Mouse (Mus musculus): ENCODE data around the gene Iqsec3. TPM values are rescaled to one million over a fixed set of nuclear protein-coding genes. Genes with fewer than 3 reads are reported as not detected.
"Not testable (repeated sequence)": the region's sequence is repeated elsewhere in the genome, so short reads cannot be mapped to it uniquely, and the experiment has no call there.

Iqsec3 gene
- polyA plus RNA-seq, 1 experiment from 2014 or later: 0.03 TPM

GRCm38 (mm10) chr6:121385397-121385796, 88.1 kb downstream of the Iqsec3 start:
- Histone ChIP-seq H3K27me3 (replicated peaks; ENCODE audit: control insufficient read depth, insufficient read depth, low read length) (peaks cover 2% of the 10 kb centered on the region; the same call in 1 of the 2 replicates), H3K9ac (ENCODE audit: low read depth, low read length) (no peak overlapping the region), H3K27ac (ENCODE audit: low read depth, low read length) (no peak overlapping the region), H3K36me3 (ENCODE audit: control insufficient read depth, insufficient read depth, low read length) (no peaks in the 10 kb centered on the region), H3K4me1 (replicated peaks; ENCODE audit: control insufficient read depth, insufficient read depth, low read length) (no peaks in the 10 kb centered on the region), H3K4me3 (ENCODE audit: low read depth, low read length) (no peak overlapping the region), H3K9me3 (ENCODE audit: control insufficient read depth, low read length) (no peaks in the 10 kb centered on the region), H3K4me2 (no peak overlapping the region)
- 88% methylated on average over 3 of the region's 3 CpGs for WGBS
- DNase-seq (ENCODE audit: low spot score) (no peak), ATAC-seq (replicated peaks; ENCODE audit: low FRiP score) (no peak)

GRCm38 (mm10) chr6:121382071-121382470, 91.4 kb downstream of the Iqsec3 start:
- Histone ChIP-seq H3K9ac (ENCODE audit: low read depth, low read length) (no peak overlapping the region), H3K4me3 (ENCODE audit: low read depth, low read length) (no peak overlapping the region), H3K9me3 (ENCODE audit: control insufficient read depth, low read length) (no peaks in the 10 kb centered on the region), H3K27ac (ENCODE audit: low read depth, low read length) (no peak overlapping the region), H3K4me1 (replicated peaks; ENCODE audit: control insufficient read depth, insufficient read depth, low read length) (no peaks in the 10 kb centered on the region), H3K4me2 (no peak overlapping the region), H3K27me3 (replicated peaks; ENCODE audit: control insufficient read depth, insufficient read depth, low read length) (peaks cover 2% of the 10 kb centered on the region), H3K36me3 (ENCODE audit: control insufficient read depth, insufficient read depth, low read length) (no peaks in the 10 kb centered on the region)
- 60% methylated on average over 10 of the region's 10 CpGs for WGBS
- DNase-seq (ENCODE audit: low spot score) (no peak), ATAC-seq (replicated peaks; ENCODE audit: low FRiP score) (no peak)

DNA sequence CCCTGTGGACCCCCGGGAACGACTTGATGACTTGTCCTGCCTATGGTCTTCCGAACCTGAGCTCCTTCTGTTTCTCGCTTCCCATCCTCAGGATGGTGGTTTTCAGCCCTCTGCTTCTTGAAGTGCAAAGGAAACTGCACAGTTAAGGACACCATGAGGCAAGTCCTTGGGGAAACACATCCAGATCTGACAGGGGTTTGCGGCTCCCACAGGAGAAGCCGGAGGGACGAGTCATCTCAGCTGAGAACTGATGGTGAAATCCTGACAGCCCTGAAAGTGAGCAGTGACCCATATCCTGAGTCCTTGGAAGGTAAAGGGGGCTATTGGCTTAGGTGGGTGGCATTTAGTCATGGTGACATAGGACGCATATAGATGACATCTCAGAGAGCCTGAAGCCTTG, 92.9 kb downstream of the Iqsec3 start:
- Histone ChIP-seq H3K27me3 (replicated peaks; ENCODE audit: control insufficient read depth, insufficient read depth, low read length) (peaks cover 2% of the 10 kb centered on the region), H3K4me3 (ENCODE audit: low read depth, low read length) (no peak overlapping the region), H3K27ac (ENCODE audit: low read depth, low read length) (no peak overlapping the region), H3K9ac (ENCODE audit: low read depth, low read length) (no peak overlapping the region), H3K36me3 (ENCODE audit: control insufficient read depth, insufficient read depth, low read length) (no peaks in the 10 kb centered on the region), H3K4me1 (replicated peaks; ENCODE audit: control insufficient read depth, insufficient read depth, low read length) (no peaks in the 10 kb centered on the region), H3K9me3 (ENCODE audit: control insufficient read depth, low read length) (no peaks in the 10 kb centered on the region), H3K4me2 (no peak overlapping the region)
- no peak for DNase-seq (ENCODE audit: low spot score)
- WGBS: 79% methylated on average over 8 of the region's 8 CpGs
- ATAC-seq (replicated peaks; ENCODE audit: low FRiP score): no peak

DNA sequence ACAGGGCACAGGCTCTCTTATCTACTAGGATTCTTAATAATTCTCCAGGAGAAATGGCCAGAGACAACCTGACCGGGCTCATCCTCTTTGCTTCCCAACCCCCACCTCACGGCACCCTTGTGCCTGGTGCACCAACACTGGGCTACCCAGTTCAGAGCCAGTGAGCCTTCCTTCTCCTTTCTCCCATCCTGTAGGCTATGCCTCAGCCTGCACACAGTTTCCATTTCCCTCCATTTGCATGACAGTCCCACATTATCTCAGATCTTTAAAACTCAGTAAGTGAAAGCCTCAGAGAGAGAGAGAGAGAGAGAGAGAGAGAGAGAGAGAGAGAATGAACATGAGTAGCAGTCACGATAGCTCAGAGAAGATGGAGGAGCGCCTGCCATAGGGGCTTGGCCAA, 95.2 kb downstream of the Iqsec3 start:
- Histone ChIP-seq H3K9ac (ENCODE audit: low read depth, low read length) (no peak overlapping the region), H3K27me3 (replicated peaks; ENCODE audit: control insufficient read depth, insufficient read depth, low read length) (peaks cover 2% of the 10 kb centered on the region), H3K4me3 (ENCODE audit: low read depth, low read length) (no peak overlapping the region), H3K4me2 (no peak overlapping the region), H3K4me1 (replicated peaks; ENCODE audit: control insufficient read depth, insufficient read depth, low read length) (no peaks in the 10 kb centered on the region), H3K36me3 (ENCODE audit: control insufficient read depth, insufficient read depth, low read length) (no peaks in the 10 kb centered on the region), H3K27ac (ENCODE audit: low read depth, low read length) (no peak overlapping the region), H3K9me3 (ENCODE audit: control insufficient read depth, low read length) (no peaks in the 10 kb centered on the region)
- WGBS: 46% methylated on average over 4 of the region's 4 CpGs
- ATAC-seq (replicated peaks; ENCODE audit: low FRiP score): no peak
- no peak for DNase-seq (ENCODE audit: low spot score)

GRCm38 (mm10) chr6:121376159-121376558, 97.3 kb downstream of the Iqsec3 start:
- no peaks in the 10 kb centered on the region for H3K9me3 ChIP-seq (ENCODE audit: control insufficient read depth, low read length)
- 56% methylated on average over 12 of the region's 12 CpGs for WGBS
- H3K27me3 ChIP-seq (replicated peaks; ENCODE audit: control insufficient read depth, insufficient read depth, low read length): no peaks in the 10 kb centered on the region; the same call in 1 of the 2 replicates
- no peaks in the 10 kb centered on the region for H3K36me3 ChIP-seq (ENCODE audit: control insufficient read depth, insufficient read depth, low read length)
- ATAC-seq (replicated peaks; ENCODE audit: low FRiP score) (no peak; the same call in 1 of the 2 replicates), DNase-seq (ENCODE audit: low spot score) (no peak)
- H3K9ac ChIP-seq (ENCODE audit: low read depth, low read length): no peak overlapping the region
- no peak overlapping the region for H3K27ac ChIP-seq (ENCODE audit: low read depth, low read length)
- H3K4me1 ChIP-seq (replicated peaks; ENCODE audit: control insufficient read depth, insufficient read depth, low read length): no peaks in the 10 kb centered on the region
- H3K4me3 ChIP-seq (ENCODE audit: low read depth, low read length): no peak overlapping the region
- H3K4me2 ChIP-seq: no peak overlapping the region

DNA sequence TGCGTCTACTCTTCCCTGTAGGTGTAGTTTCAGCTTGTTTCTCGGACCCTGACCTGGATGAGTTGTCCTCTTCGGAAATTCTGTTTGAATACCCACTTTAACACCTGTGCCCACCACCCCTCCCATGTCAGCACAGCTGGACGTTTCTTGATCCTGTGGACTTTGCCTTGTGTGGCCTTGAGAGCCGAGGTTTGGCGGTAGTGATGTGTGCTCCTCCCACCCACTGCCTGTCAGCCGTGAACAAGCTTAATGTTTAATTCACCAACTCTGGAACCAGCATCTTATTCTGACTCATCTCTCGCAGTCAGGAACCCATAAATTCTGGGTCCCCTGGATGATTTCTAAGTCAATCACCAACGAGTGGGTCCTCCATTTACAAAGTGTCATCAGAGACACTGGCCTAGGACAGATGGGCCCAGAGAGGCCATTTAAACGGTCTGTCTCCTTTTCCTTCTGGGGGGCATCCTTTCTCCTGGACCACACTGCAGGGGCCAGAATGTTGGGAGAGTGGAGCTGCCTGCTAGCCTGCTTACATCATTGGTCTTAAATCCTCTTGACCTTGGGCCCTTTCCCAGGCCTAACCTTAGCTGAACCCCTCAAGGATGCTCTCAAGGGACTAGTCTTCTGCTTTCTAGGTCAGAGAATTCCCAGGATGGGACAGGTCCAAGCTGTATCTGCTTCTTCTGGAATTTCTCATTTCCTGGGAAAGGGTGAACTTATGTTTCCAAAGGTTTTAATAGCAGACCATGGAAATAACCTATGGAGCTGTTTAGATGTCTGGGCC, 102.1 kb downstream of the Iqsec3 start:
- ATAC-seq (replicated peaks; ENCODE audit: low FRiP score) (no peak), DNase-seq (ENCODE audit: low spot score) (no peak)
- no peak overlapping the region for H3K4me3 ChIP-seq (ENCODE audit: low read depth, low read length)
- no peak overlapping the region for H3K9ac ChIP-seq (ENCODE audit: low read depth, low read length)
- no peaks in the 10 kb centered on the region for H3K36me3 ChIP-seq (ENCODE audit: control insufficient read depth, insufficient read depth, low read length)
- H3K4me1 ChIP-seq (replicated peaks; ENCODE audit: control insufficient read depth, insufficient read depth, low read length): no peaks in the 10 kb centered on the region
- no peak overlapping the region for H3K4me2 ChIP-seq
- no peaks in the 10 kb centered on the region for H3K27me3 ChIP-seq (replicated peaks; ENCODE audit: control insufficient read depth, insufficient read depth, low read length)
- H3K9me3 ChIP-seq (ENCODE audit: control insufficient read depth, low read length): no peaks in the 10 kb centered on the region
- no peak overlapping the region for H3K27ac ChIP-seq (ENCODE audit: low read depth, low read length)
- WGBS: 69% methylated on average over 10 of the region's 10 CpGs

DNA sequence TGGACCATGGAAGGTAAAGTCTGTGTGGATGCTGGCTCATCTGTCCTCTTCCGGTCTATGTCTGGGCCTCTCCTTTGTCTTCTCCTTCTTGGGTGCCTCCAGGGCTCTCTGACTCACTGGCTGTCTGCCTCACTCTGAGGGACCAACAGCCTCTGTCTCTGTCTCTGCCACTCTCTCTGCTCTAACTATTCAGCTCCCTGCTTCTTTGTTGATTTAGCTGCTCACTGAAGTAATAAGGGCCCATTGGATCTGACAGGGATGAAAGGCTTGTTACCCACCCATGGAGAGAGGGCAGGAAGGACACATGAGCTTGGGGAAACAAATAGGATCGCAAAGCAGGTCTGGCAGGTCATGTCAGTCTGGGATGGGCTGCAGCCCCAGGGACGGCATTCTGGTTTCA, 106.4 kb downstream of the Iqsec3 start:
- Histone ChIP-seq H3K4me3 (ENCODE audit: low read depth, low read length) (no peak overlapping the region), H3K27ac (ENCODE audit: low read depth, low read length) (no peak overlapping the region), H3K9ac (ENCODE audit: low read depth, low read length) (no peak overlapping the region), H3K4me2 (no peak overlapping the region), H3K36me3 (ENCODE audit: control insufficient read depth, insufficient read depth, low read length) (no peaks in the 10 kb centered on the region), H3K4me1 (replicated peaks; ENCODE audit: control insufficient read depth, insufficient read depth, low read length) (no peaks in the 10 kb centered on the region), H3K9me3 (ENCODE audit: control insufficient read depth, low read length) (no peaks in the 10 kb centered on the region), H3K27me3 (replicated peaks; ENCODE audit: control insufficient read depth, insufficient read depth, low read length) (no peaks in the 10 kb centered on the region)
- WGBS: 58% methylated on average over 3 of the region's 3 CpGs
- ATAC-seq (replicated peaks; ENCODE audit: low FRiP score): no peak
- no peak for DNase-seq (ENCODE audit: low spot score)

DNA sequence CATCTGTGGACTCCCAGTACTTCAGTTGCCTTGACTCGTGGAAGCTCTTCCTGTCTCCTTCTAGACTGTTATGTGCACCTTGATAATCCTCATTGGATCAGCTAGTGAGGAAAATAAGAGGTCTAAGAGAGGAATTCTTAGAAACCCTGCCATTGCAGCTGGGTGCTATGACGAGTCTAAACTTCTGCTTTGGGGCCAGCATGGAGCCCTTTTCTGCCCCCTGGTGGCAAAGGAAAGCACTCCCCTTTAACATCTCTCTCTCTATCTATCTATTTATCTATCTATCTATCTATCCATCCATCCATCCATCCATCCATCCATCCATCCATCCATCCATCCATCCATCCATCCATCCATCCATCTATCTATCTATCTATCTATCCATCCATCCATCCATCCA, 106.9 kb downstream of the Iqsec3 start:
- H3K27ac ChIP-seq (ENCODE audit: low read depth, low read length); H3K9ac ChIP-seq (ENCODE audit: low read depth, low read length); H3K4me2 ChIP-seq; H3K27me3 ChIP-seq (replicated peaks; ENCODE audit: control insufficient read depth, insufficient read depth, low read length); DNase-seq (ENCODE audit: low spot score); H3K9me3 ChIP-seq (ENCODE audit: control insufficient read depth, low read length); H3K4me3 ChIP-seq (ENCODE audit: low read depth, low read length); ATAC-seq (replicated peaks; ENCODE audit: low FRiP score); H3K4me1 ChIP-seq (replicated peaks; ENCODE audit: control insufficient read depth, insufficient read depth, low read length); H3K36me3 ChIP-seq (ENCODE audit: control insufficient read depth, insufficient read depth, low read length): not testable (repeated sequence)
- 9% methylated on average over 2 of the region's 2 CpGs for WGBS

DNA sequence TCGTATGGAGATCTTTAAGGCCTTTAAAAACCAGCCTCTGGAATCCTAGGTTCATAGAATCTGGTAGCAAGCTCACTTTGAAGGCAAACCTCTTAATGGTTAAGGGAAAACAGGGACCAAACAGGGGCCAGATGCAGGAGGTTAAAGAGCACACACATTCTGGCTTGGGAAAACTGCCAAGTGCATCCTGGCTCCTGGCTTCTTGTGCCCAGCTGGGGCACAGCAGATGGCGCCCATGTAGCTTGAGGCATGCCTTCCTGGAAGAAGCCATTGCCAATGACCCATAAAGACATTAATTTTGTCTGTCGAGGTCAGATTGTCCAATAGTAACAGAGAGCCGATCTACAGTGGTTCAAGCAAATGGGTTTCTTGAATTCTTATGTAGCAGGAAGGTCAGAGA, 109.5 kb downstream of the Iqsec3 start:
- no peaks in the 10 kb centered on the region for H3K27me3 ChIP-seq (replicated peaks; ENCODE audit: control insufficient read depth, insufficient read depth, low read length)
- no peak overlapping the region for H3K4me3 ChIP-seq (ENCODE audit: low read depth, low read length)
- ATAC-seq (replicated peaks; ENCODE audit: low FRiP score) (no peak), DNase-seq (ENCODE audit: low spot score) (no peak)
- 68% methylated on average over 4 of the region's 4 CpGs for WGBS
- H3K27ac ChIP-seq (ENCODE audit: low read depth, low read length): no peak overlapping the region
- no peaks in the 10 kb centered on the region for H3K36me3 ChIP-seq (ENCODE audit: control insufficient read depth, insufficient read depth, low read length)
- H3K9ac ChIP-seq (ENCODE audit: low read depth, low read length): no peak overlapping the region
- no peaks in the 10 kb centered on the region for H3K4me1 ChIP-seq (replicated peaks; ENCODE audit: control insufficient read depth, insufficient read depth, low read length)
- H3K4me2 ChIP-seq: no peak overlapping the region
- H3K9me3 ChIP-seq (ENCODE audit: control insufficient read depth, low read length): no peaks in the 10 kb centered on the region
